Mouse (Mus musculus): ENCODE measurements around the gene Ncam1. TPM values are rescaled to one million over a fixed set of nuclear protein-coding genes. Genes with fewer than 3 reads are reported as not detected.

The Ncam1 gene
- polyA plus RNA-seq, 1 experiment from 2014 or later = 450 TPM

GRCm38 (mm10) chr9:49528943-49529342 is 269.8 kb downstream of the Ncam1 start:
- Histone ChIP-seq H3K36me3 (ENCODE audit: control insufficient read depth, insufficient read depth, low read length) (no peaks in the 10 kb centered on the region), H3K27me3 (replicated peaks; ENCODE audit: control insufficient read depth, insufficient read depth, low read length) (no peaks in the 10 kb centered on the region), H3K4me2 (ENCODE audit: low read length) (no peak overlapping the region), H3K4me1 (ENCODE audit: control insufficient read depth, insufficient read depth, low read depth, low read length) (peaks cover 6% of the 10 kb centered on the region), H3K4me3 (ENCODE audit: low read length) (no peak overlapping the region), H3K9me3 (ENCODE audit: control insufficient read depth, low read length) (no peaks in the 10 kb centered on the region), H3K27ac (ENCODE audit: low read depth, low read length) (no peak overlapping the region), H3K9ac (ENCODE audit: low read depth, low read length) (no peak overlapping the region)
- WGBS = 53% methylated on average over 10 of the region's 10 CpGs
- no peak for ATAC-seq

- no peak overlapping the region for H3K4me2 ChIP-seq (ENCODE audit: low read length)
- no peak overlapping the region for H3K9ac ChIP-seq (ENCODE audit: low read depth, low read length)
- peaks cover 6% of the 10 kb centered on the region for H3K4me1 ChIP-seq (ENCODE audit: control insufficient read depth, insufficient read depth, low read depth, low read length)
- no peaks in the 10 kb centered on the region for H3K27me3 ChIP-seq (replicated peaks; ENCODE audit: control insufficient read depth, insufficient read depth, low read length)
- WGBS = 61% methylated on average over 5 of the region's 5 CpGs
- H3K36me3 ChIP-seq (ENCODE audit: control insufficient read depth, insufficient read depth, low read length) = 0 out of 2 replicates have a peak, but pooled peaks cover 4% of the 10 kb centered on the region
- no peak for ATAC-seq
- H3K4me3 ChIP-seq (ENCODE audit: low read length) = no peak overlapping the region
- H3K27ac ChIP-seq (ENCODE audit: low read depth, low read length) = no peak overlapping the region
- H3K9me3 ChIP-seq (ENCODE audit: control insufficient read depth, low read length) = no peaks in the 10 kb centered on the region
These were observed 270.7 kb downstream of the Ncam1 start for GRCm38 (mm10) chr9:49528026-49528425.

DNA sequence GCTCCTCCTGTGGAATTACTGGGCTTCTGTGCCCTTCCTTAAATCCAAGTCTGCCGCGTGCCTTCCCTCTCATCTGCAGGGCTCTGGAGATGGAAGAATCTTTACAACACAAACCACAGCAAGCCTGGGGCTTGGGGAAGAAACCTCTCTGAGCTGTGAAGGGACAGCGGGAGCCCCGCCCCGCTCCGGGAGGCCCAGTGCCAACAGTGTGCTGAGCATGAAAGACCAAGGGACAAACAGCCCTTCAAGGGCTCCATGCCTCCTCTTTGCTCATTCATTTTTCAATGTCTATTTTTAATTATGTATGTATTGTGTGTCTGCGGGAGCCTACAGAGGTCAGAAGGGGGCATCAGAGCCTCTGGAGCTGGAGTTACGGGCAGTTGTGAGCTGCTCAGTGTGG is 271.4 kb downstream of the Ncam1 start:
- no peak overlapping the region for H3K9ac ChIP-seq (ENCODE audit: low read depth, low read length)
- no peak overlapping the region for H3K4me2 ChIP-seq (ENCODE audit: low read length)
- WGBS = 24% methylated on average over 8 of the region's 8 CpGs
- no peak overlapping the region for H3K4me3 ChIP-seq (ENCODE audit: low read length)
- H3K9me3 ChIP-seq (ENCODE audit: control insufficient read depth, low read length) = no peaks in the 10 kb centered on the region
- H3K27me3 ChIP-seq (replicated peaks; ENCODE audit: control insufficient read depth, insufficient read depth, low read length) = no peaks in the 10 kb centered on the region
- peak overlapping the region; percentile 29; the same call in 1 of the 2 replicates for H3K27ac ChIP-seq (ENCODE audit: low read depth, low read length)
- H3K36me3 ChIP-seq (ENCODE audit: control insufficient read depth, insufficient read depth, low read length) = 0 out of 2 replicates have a peak, but pooled peaks cover 9% of the 10 kb centered on the region
- peak; percentile 70 for ATAC-seq
- peaks cover 6% of the 10 kb centered on the region for H3K4me1 ChIP-seq (ENCODE audit: control insufficient read depth, insufficient read depth, low read depth, low read length)

DNA sequence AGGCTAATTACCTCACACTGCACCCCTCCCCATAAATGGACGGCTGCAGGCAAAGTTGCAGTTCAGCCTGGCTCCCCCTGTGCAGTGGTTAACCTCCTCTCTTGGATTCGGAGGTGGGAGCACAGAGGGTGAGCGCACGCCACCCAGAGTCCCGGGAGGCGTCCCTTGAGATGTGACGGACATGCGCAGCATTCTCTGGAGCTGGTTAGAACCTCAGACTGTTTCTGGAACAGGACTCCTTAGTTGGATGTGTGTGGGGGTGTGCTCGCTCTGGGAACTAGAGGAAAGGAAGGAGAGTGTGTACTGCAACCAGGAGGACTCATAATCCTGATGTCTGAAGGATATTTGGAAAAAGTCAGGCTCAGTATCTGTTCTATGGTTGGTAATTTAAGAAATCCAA is 274.0 kb downstream of the Ncam1 start:
- Histone ChIP-seq H3K4me1 (ENCODE audit: control insufficient read depth, insufficient read depth, low read depth, low read length) (peaks cover 6% of the 10 kb centered on the region), H3K4me2 (ENCODE audit: low read length) (no peak overlapping the region), H3K27ac (ENCODE audit: low read depth, low read length) (no peak overlapping the region), H3K27me3 (replicated peaks; ENCODE audit: control insufficient read depth, insufficient read depth, low read length) (no peaks in the 10 kb centered on the region), H3K36me3 (ENCODE audit: control insufficient read depth, insufficient read depth, low read length) (peaks cover 15% of the 10 kb centered on the region), H3K4me3 (ENCODE audit: low read length) (no peak overlapping the region), H3K9ac (ENCODE audit: low read depth, low read length) (no peak overlapping the region), H3K9me3 (ENCODE audit: control insufficient read depth, low read length) (no peaks in the 10 kb centered on the region)
- WGBS = 78% methylated on average over 9 of the region's 9 CpGs
- ATAC-seq = no peak

- no peaks in the 10 kb centered on the region for H3K9me3 ChIP-seq (ENCODE audit: control insufficient read depth, low read length)
- H3K27me3 ChIP-seq (replicated peaks; ENCODE audit: control insufficient read depth, insufficient read depth, low read length) = no peaks in the 10 kb centered on the region
- WGBS = 72% methylated on average over 9 of the region's 9 CpGs
- no peak overlapping the region for H3K9ac ChIP-seq (ENCODE audit: low read depth, low read length)
- ATAC-seq = no peak
- H3K36me3 ChIP-seq (ENCODE audit: control insufficient read depth, insufficient read depth, low read length) = peaks cover 23% of the 10 kb centered on the region
- no peak overlapping the region for H3K27ac ChIP-seq (ENCODE audit: low read depth, low read length)
- H3K4me1 ChIP-seq (ENCODE audit: control insufficient read depth, insufficient read depth, low read depth, low read length) = peaks cover 6% of the 10 kb centered on the region
- H3K4me3 ChIP-seq (ENCODE audit: low read length) = no peak overlapping the region
- H3K4me2 ChIP-seq (ENCODE audit: low read length) = no peak overlapping the region
These were observed 274.8 kb downstream of the Ncam1 start for GRCm38 (mm10) chr9:49523881-49524280.

GRCm38 (mm10) chr9:49514306-49514705 is 284.4 kb downstream of the Ncam1 start:
- Histone ChIP-seq H3K9me3 (ENCODE audit: control insufficient read depth, low read length) (no peaks in the 10 kb centered on the region), H3K27ac (ENCODE audit: low read depth, low read length) (no peak overlapping the region), H3K9ac (ENCODE audit: low read depth, low read length) (no peak overlapping the region), H3K4me1 (ENCODE audit: control insufficient read depth, insufficient read depth, low read depth, low read length) (no peaks in the 10 kb centered on the region), H3K4me3 (ENCODE audit: low read length) (no peak overlapping the region), H3K27me3 (replicated peaks; ENCODE audit: control insufficient read depth, insufficient read depth, low read length) (no peaks in the 10 kb centered on the region), H3K36me3 (ENCODE audit: control insufficient read depth, insufficient read depth, low read length) (peaks cover 38% of the 10 kb centered on the region), H3K4me2 (ENCODE audit: low read length) (no peak overlapping the region)
- 77% methylated on average over 2 of the region's 2 CpGs for WGBS
- ATAC-seq = no peak

- no peaks in the 10 kb centered on the region for H3K4me1 ChIP-seq (ENCODE audit: control insufficient read depth, insufficient read depth, low read depth, low read length)
- ATAC-seq = no peak
- H3K9ac ChIP-seq (ENCODE audit: low read depth, low read length) = no peak overlapping the region
- no peak overlapping the region for H3K4me2 ChIP-seq (ENCODE audit: low read length)
- no peaks in the 10 kb centered on the region for H3K27me3 ChIP-seq (replicated peaks; ENCODE audit: control insufficient read depth, insufficient read depth, low read length)
- 98% methylated on average over 4 of the region's 4 CpGs for WGBS
- H3K27ac ChIP-seq (ENCODE audit: low read depth, low read length) = no peak overlapping the region
- H3K9me3 ChIP-seq (ENCODE audit: control insufficient read depth, low read length) = no peaks in the 10 kb centered on the region
- peaks cover 52% of the 10 kb centered on the region for H3K36me3 ChIP-seq (ENCODE audit: control insufficient read depth, insufficient read depth, low read length)
- H3K4me3 ChIP-seq (ENCODE audit: low read length) = no peak overlapping the region
These were observed 288.1 kb downstream of the Ncam1 start for GRCm38 (mm10) chr9:49510666-49511065.

DNA sequence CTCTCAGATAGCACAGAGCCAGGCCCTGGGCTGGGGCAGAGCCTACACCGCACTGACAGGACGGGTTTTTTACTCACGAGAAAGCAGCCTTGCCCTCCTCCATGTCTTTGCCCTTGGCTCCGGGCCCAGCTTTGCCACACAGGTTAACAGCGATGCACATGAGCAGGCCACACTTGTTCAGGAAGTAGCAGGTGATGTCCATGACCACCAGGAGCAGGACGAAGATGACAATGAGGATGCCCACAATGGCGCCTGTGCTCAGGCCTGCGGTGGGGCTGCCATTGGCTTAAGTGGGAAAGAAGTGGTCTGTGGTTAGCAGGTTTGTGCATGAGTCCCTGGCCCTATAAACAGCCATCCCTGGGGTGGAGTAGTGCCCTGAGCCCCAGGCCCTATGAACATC is 289.1 kb downstream of the Ncam1 start:
- Histone ChIP-seq H3K27me3 (replicated peaks; ENCODE audit: control insufficient read depth, insufficient read depth, low read length) (no peaks in the 10 kb centered on the region), H3K4me3 (ENCODE audit: low read length) (no peak overlapping the region), H3K27ac (ENCODE audit: low read depth, low read length) (no peak overlapping the region), H3K9ac (ENCODE audit: low read depth, low read length) (no peak overlapping the region), H3K4me1 (ENCODE audit: control insufficient read depth, insufficient read depth, low read depth, low read length) (no peaks in the 10 kb centered on the region), H3K36me3 (ENCODE audit: control insufficient read depth, insufficient read depth, low read length) (peaks cover 51% of the 10 kb centered on the region), H3K4me2 (ENCODE audit: low read length) (no peak overlapping the region), H3K9me3 (ENCODE audit: control insufficient read depth, low read length) (no peaks in the 10 kb centered on the region)
- 95% methylated on average over 8 of the region's 8 CpGs for WGBS
- no peak for ATAC-seq

DNA sequence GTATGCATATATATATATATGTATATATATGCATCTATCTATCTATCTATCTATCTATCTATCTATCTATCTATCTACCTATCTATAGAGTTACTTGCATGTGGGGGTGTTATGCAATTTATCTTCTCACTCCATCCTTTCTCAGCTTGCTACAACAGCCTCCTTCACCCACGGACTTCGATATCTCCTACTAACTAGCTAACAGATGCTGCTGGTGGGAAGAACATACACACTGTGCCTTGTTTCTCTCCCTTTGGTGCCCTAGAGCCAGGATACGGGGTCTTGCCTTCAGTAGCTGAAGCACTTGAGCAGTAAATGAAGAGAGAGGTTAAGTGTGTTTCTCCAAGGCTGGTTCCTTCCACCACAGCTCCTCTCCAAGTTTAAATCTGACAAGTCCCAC is 289.6 kb downstream of the Ncam1 start:
- H3K4me2 ChIP-seq (ENCODE audit: low read length) = no peak overlapping the region
- no peak overlapping the region for H3K9ac ChIP-seq (ENCODE audit: low read depth, low read length)

More for the DNA sequence above, 289.6 kb downstream of the Ncam1 start:
- no peaks in the 10 kb centered on the region for H3K9me3 ChIP-seq (ENCODE audit: control insufficient read depth, low read length)
- 97% methylated on average over 3 of the region's 3 CpGs for WGBS
- H3K36me3 ChIP-seq (ENCODE audit: control insufficient read depth, insufficient read depth, low read length) = peaks cover 53% of the 10 kb centered on the region
- no peak overlapping the region for H3K4me3 ChIP-seq (ENCODE audit: low read length)
- H3K27me3 ChIP-seq (replicated peaks; ENCODE audit: control insufficient read depth, insufficient read depth, low read length) = no peaks in the 10 kb centered on the region
- H3K27ac ChIP-seq (ENCODE audit: low read depth, low read length) = no peak overlapping the region
- no peak for ATAC-seq
- no peaks in the 10 kb centered on the region for H3K4me1 ChIP-seq (ENCODE audit: control insufficient read depth, insufficient read depth, low read depth, low read length)
